Mouse (Mus musculus) heart, embryonic 12.5 days (tissue): ENCODE data around the gene Trcg1. TPM values are rescaled to one million over a fixed set of nuclear protein-coding genes. Genes with fewer than 3 reads are reported as not detected.

Experiments
- ATAC-seq: fragments of 200-750 bp; cut with Nextera tagmentation; 2 replicates; pipeline ENCODE4 v1.8.0; 2017; ENCODE audit warnings: moderate TSS enrichment, moderate library complexity; ENCODE audit not compliant: insufficient number of reproducible peaks, low FRiP score
- H3K27ac ChIP-seq: fragments of 300-500 bp; sonication (generic); 2 replicates; pipeline ENCODE4 v1.5.1; 2016; ENCODE audit warnings: mild to moderate bottlenecking, moderate library complexity; ENCODE audit not compliant: poor library complexity, severe bottlenecking
- H3K27me3 ChIP-seq: fragments of 300-500 bp; sonication (generic); replicated peaks from 2 replicates; pipeline ENCODE4 v1.6.1; 2016; ENCODE audit warnings: mild to moderate bottlenecking, moderate library complexity
- H3K36me3 ChIP-seq: fragments of 300-500 bp; sonication (generic); 2 replicates; pipeline ENCODE4 v1.6.1; 2016; ENCODE audit warnings: mild to moderate bottlenecking, moderate library complexity
- H3K4me1 ChIP-seq: fragments of 300-500 bp; sonication (generic); replicated peaks from 2 replicates; pipeline ENCODE4 v1.6.1; 2016; ENCODE audit warnings: mild to moderate bottlenecking
- H3K4me2 ChIP-seq: fragments of 300-500 bp; sonication (generic); 2 replicates; pipeline ENCODE4 v1.6.1; 2016; ENCODE audit warnings: mild to moderate bottlenecking, moderate library complexity
- H3K4me3 ChIP-seq: fragments of 300-500 bp; sonication (generic); 2 replicates; pipeline ENCODE4 v1.5.1; 2016; ENCODE audit warnings: mild to moderate bottlenecking
- H3K9ac ChIP-seq: fragments of 300-500 bp; sonication (generic); 2 replicates; pipeline ENCODE4 v1.6.1; 2016; ENCODE audit warnings: mild to moderate bottlenecking, moderate library complexity
- H3K9me3 ChIP-seq: fragments of 300-500 bp; sonication (generic); replicated peaks from 2 replicates; pipeline ENCODE4 v1.6.1; 2016; ENCODE audit warnings: mild to moderate bottlenecking, moderate library complexity
- WGBS: fragments of 180-500 bp; shearing (Covaris S2); methylation state at CpG from one replicate; pipeline ENCODE4 v1.1.7; 2016; 5-methylcytosine and 5-hydroxymethylcytosine counted together
- polyA plus RNA-seq: library from polyadenylated mRNA; unstranded; fragments of >200 nt; fragmentation: Nextera tagmentation; extraction: Ambion mirVana; gene quantifications from 2 replicates; pipeline ENCODE4 v1.2.1, GENCODE M21; 2016

Trcg1 gene
- polyA plus RNA-seq, 1 experiment from 2014 or later: not detected

DNA sequence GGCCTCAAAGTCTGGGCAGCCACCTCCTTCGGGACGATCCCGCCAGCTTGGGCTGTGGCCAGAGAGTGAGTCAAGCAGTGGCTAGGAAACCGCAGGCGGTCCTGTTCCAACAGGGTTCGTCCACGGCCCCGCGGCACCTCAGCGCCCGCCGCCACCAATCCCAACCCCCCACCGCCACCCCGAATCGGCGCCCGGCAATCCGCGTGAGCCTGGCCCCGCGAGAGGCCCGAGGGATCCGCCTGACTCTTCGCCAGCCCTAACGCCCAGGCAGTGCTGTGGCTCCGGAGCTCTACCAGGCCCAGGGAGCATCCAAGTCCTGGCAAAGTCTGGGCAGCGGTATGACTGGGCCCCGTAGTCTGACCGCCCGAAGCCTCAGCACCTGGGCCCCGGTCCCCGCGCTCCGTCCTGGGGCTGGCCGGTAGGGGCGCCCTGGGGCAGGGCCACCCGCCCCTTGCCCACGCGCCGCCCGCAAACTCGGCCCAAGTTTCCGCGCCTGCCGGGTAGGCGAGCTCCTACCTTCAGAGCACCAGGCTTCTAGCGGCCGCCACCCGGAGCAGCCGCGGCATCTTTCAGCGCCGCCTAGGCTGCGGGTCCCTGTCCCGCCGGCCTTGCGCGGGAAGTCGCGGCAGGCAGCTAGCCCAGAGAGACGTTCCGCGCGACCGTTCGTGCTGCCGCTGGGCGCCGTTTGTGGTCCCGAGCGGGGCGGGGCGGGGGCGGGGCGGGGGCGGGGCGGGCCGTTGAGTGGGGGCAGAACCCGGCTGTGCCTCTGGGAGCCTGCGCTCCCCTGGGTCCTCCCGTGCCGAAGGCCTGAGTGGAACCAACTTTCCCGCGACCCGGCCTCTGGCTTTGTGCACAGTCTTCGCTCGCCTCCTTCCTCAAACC lies 25.8 kb downstream of the Trcg1 start, which contains the start of gene 1700017B05Rik:
TSS of gene 1700017B05Rik (minus strand) at position 700 of the 882 bp plus-strand sequence.
- peaks cover 18% of the 10 kb centered on the region for H3K36me3 ChIP-seq
- H3K9ac ChIP-seq: peak within 1 kb of the TSS; percentile 95
- H3K27me3 ChIP-seq: no peaks in the 10 kb centered on the region; the same call in 1 of the 2 replicates
- H3K27ac ChIP-seq: peak within 1 kb of the TSS; percentile 71
- no peaks in the 10 kb centered on the region for H3K9me3 ChIP-seq
- peak within 1 kb of the TSS; percentile 91 for H3K4me2 ChIP-seq
- peaks cover 38% of the 10 kb centered on the region for H3K4me1 ChIP-seq
- ATAC-seq: peak; percentile 89
- WGBS: under 1% methylated on average over 77 of the region's 87 CpGs
- H3K4me3 ChIP-seq: peak within 1 kb of the TSS; percentile 79

DNA sequence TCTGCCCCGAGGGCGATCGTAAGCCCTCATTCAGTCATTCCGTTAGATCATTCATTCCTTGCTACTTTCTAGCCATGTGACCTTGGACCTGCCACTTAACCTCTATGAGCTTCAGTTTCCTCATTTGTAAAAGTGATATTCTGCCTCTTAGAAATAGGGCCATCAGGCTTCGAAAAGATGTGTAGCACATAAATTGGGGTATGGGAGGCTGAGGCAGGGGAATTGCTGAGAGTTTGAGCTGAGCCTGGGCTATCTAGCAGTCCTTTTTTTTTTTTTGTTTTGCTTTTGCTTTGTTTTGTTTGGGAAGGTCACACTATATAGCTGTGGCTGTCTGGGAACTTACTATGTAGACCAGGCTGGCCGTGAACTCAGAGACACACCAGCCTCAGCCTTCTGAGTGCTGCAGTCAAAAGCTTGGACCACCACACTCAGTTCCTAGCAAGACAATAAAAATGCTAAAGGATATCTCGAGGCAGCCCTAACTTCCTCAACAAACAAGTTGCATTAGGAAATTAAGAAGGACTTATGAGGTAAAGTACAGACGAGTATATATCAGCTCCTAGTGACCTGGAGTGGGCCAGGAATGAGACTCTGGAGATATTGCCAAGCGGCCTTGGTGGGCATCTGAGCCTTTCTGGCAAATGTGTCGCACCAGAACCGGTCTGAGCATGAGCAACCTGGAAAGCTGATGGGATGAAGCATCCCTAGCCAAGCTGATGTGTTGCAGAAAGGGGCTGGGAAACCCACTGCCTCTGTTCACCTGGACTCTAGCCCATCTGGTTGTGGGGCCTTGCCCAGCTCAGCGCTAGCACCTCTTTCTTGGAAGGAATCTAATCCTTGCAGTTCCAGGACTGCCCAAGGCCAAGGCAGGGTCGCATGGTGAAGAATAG lies 26.7 kb downstream of the Trcg1 start:
- H3K27ac ChIP-seq: peak overlapping the region; percentile 71; the same call in 1 of the 2 replicates
- no peaks in the 10 kb centered on the region for H3K9me3 ChIP-seq
- peaks cover 9% of the 10 kb centered on the region for H3K36me3 ChIP-seq
- H3K27me3 ChIP-seq: no peaks in the 10 kb centered on the region; the same call in 1 of the 2 replicates
- ATAC-seq: no peak
- H3K9ac ChIP-seq: peak overlapping the region; percentile 95
- 53% methylated on average over 13 of the region's 13 CpGs for WGBS
- peaks cover 46% of the 10 kb centered on the region for H3K4me1 ChIP-seq
- peak overlapping the region; percentile 79 for H3K4me3 ChIP-seq
- peak overlapping the region; percentile 91 for H3K4me2 ChIP-seq

DNA sequence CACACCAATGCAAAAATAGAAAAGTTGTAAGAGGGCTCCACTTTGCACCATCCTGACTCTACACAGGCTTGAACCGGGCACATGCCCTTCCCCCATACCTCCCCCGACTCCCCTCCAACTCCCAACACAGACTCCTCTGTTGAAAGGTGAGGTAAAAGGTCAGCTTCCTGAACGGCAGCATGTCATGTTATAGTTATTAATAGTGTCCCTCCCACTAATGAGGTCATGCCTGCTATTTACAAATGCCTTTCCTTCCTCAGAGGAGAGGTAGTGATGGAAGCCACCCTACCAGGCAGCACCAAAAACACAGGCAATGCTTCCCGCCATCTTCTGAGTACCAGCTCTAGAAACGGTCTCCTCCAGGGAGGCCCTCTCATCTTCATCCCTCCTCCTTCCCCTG lies 28.8 kb downstream of the Trcg1 start:
- ATAC-seq: no peak
- Histone ChIP-seq H3K9me3 (no peaks in the 10 kb centered on the region), H3K27ac (no peak overlapping the region), H3K9ac (no peak overlapping the region), H3K27me3 (no peaks in the 10 kb centered on the region; the same call in 1 of the 2 replicates), H3K36me3 (no peaks in the 10 kb centered on the region), H3K4me2 (no peak overlapping the region), H3K4me1 (peaks cover 58% of the 10 kb centered on the region), H3K4me3 (no peak overlapping the region)
- WGBS: 24% methylated on average over 5 of the region's 5 CpGs

DNA sequence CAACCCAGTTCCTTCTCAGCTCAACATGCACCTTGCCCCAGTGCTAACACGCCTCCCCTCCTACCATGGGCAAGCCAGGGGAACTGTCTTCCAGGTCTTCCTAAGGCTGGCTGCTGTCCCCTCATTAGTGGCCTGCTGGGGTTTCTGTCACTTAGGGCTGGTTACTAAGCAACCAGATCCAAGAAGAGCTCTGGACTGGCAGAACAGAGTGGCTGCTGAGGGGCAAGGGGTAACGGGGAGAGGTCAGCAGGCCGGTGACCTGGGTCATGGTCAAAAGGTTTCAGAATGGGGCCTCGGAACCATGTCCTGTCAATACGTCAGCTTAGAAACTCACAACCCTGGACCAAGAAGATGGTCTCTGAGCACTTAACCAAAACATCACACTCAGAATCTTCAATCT lies 31.1 kb downstream of the Trcg1 start:
- H3K27me3 ChIP-seq: peaks cover 2% of the 10 kb centered on the region; the same call in 1 of the 2 replicates
- H3K4me1 ChIP-seq: peaks cover 56% of the 10 kb centered on the region
- no peaks in the 10 kb centered on the region for H3K9me3 ChIP-seq
- no peak overlapping the region for H3K27ac ChIP-seq
- ATAC-seq: no peak
- WGBS: 55% methylated on average over 5 of the region's 5 CpGs
- no peaks in the 10 kb centered on the region for H3K36me3 ChIP-seq
- H3K4me2 ChIP-seq: no peak overlapping the region
- no peak overlapping the region for H3K4me3 ChIP-seq
- H3K9ac ChIP-seq: no peak overlapping the region

DNA sequence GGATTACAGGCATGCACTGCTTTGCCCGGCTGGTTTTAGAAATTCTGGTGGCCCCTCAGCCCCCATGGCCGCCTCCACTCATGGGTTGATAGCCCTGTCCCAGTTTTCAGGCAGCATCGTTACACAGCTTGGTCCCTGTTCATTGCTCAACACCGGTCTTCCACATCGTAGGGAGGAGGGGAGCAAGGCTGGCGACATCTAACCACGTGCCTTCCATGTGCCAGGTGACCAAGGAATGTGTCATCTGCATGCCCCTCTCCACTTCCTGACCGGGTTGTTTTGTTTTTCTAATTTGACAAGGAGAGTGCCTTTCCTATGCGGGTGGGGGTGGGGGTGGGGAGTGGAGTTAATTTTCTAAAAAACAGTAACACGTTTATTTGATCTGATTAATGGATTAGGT lies 31.7 kb downstream of the Trcg1 start:
- H3K9ac ChIP-seq: no peak overlapping the region
- WGBS: 31% methylated on average over 10 of the region's 10 CpGs
- H3K27ac ChIP-seq: no peak overlapping the region

DNA sequence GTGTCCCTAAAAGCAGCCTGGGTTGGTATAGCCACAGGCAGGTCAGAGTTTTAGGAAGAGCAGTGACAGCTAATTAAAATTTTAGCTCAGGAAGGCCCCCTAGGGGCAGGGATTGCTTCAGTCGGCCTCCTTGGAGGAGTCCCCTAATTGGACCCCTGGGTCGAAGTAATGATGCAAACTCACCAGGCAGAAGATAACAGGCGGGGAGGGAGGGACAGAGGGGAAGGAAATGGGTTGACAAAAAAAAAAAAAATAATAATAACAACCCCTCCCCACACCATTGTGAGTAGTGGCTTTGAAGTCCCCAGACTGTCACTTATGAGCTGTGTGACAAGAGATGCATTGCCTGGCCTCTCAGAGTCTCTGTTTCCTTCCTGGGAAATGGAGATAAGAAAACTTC lies 32.2 kb downstream of the Trcg1 start:
- H3K4me2 ChIP-seq: no peak overlapping the region
- H3K27me3 ChIP-seq: peaks cover 5% of the 10 kb centered on the region; the same call in 1 of the 2 replicates
- no peak overlapping the region for H3K27ac ChIP-seq
- ATAC-seq: no peak
- H3K9ac ChIP-seq: no peak overlapping the region
- no peaks in the 10 kb centered on the region for H3K36me3 ChIP-seq
- H3K4me1 ChIP-seq: peaks cover 61% of the 10 kb centered on the region
- no peaks in the 10 kb centered on the region for H3K9me3 ChIP-seq
- WGBS: 15% methylated on average over 3 of the region's 3 CpGs
- H3K4me3 ChIP-seq: no peak overlapping the region

More for the DNA sequence above, 31.7 kb downstream of the Trcg1 start:
- H3K4me3 ChIP-seq: no peak overlapping the region
- H3K4me2 ChIP-seq: no peak overlapping the region
- no peaks in the 10 kb centered on the region for H3K9me3 ChIP-seq
- H3K4me1 ChIP-seq: peaks cover 57% of the 10 kb centered on the region
- ATAC-seq: no peak
- H3K27me3 ChIP-seq: peaks cover 5% of the 10 kb centered on the region; the same call in 1 of the 2 replicates
- H3K36me3 ChIP-seq: no peaks in the 10 kb centered on the region

DNA sequence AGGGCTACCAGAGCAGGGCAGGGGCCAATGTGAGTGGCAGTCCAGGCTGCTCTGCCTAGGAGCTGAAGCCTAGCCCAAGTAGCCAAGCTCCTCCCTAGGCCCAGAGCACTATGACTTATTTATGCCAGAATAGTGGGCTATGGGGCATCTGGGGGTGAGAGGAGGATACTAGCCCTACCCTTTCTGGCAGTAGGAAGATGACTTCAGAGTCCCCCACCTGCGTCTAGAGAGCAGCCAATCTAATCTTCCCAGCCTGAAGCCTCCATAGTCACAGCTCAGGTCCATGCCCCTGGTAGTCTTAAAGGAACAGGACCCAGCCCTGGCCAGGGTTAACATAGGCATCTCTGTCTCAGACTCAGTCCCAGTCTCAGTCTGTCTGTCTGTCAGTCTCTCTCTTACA lies 33.0 kb downstream of the Trcg1 start:
- Histone ChIP-seq H3K27me3 (peaks cover 5% of the 10 kb centered on the region; the same call in 1 of the 2 replicates), H3K4me2 (no peak overlapping the region), H3K27ac (no peak overlapping the region), H3K36me3 (no peaks in the 10 kb centered on the region), H3K9ac (no peak overlapping the region), H3K4me3 (no peak overlapping the region), H3K9me3 (no peaks in the 10 kb centered on the region), H3K4me1 (peaks cover 63% of the 10 kb centered on the region)
- WGBS: 5% methylated on average over 1 of the region's 1 CpGs
- no peak for ATAC-seq

DNA sequence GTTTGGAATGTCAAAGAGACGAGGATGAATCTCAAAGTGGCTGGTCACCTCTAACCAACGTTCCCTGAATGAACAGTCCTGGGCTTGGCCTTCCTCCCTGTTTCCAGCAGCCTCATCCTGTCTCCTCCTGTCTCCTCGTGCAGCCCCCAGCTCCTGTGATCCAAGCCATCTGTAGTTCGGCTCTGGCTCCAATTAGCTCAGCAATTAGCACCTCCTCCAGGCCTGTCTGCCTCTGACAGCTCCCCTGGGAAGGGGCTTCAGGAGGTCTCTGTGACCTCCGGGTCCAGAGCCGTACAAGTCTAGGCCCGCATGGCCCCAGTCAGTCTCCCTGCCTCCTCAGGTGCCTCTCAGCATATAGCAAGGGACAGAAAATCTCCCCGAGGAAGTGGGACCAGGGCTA lies 34.0 kb downstream of the Trcg1 start:
- H3K4me1 ChIP-seq: peaks cover 54% of the 10 kb centered on the region
- 27% methylated on average over 8 of the region's 8 CpGs for whole genome bisulfite sequencing
- H3K36me3 ChIP-seq: no peaks in the 10 kb centered on the region
- ATAC-seq: no peak
- no peak overlapping the region for H3K4me2 ChIP-seq
- no peak overlapping the region for H3K9ac ChIP-seq
- H3K4me3 ChIP-seq: no peak overlapping the region
- no peaks in the 10 kb centered on the region for H3K9me3 ChIP-seq
- H3K27me3 ChIP-seq: peaks cover 11% of the 10 kb centered on the region
- H3K27ac ChIP-seq: no peak overlapping the region

DNA sequence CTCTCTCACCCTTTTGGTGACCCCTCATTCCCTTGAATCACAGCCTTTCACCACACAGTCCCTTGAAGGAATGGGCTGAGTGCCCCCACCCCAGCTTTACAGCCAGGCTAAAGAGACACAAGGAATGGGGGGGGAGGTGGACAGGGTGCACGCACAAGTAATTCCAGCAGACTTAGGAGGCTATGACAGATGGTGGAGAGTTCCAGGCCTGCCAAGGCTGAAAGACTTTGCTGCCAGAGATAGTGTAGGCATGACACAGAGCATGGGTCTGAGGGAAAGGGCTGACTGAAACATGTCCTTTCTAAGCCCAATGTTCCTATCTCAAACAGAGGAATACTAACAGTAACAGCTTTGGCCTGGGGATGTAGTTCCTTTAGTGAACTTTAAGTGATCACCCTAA lies 34.7 kb downstream of the Trcg1 start:
- WGBS: 35% methylated on average over 1 of the region's 1 CpGs
- Histone ChIP-seq H3K36me3 (no peaks in the 10 kb centered on the region), H3K9ac (no peak overlapping the region), H3K27me3 (peaks cover 11% of the 10 kb centered on the region), H3K4me1 (peaks cover 47% of the 10 kb centered on the region), H3K9me3 (no peaks in the 10 kb centered on the region), H3K27ac (no peak overlapping the region), H3K4me3 (no peak overlapping the region), H3K4me2 (no peak overlapping the region)
- ATAC-seq: no peak

DNA sequence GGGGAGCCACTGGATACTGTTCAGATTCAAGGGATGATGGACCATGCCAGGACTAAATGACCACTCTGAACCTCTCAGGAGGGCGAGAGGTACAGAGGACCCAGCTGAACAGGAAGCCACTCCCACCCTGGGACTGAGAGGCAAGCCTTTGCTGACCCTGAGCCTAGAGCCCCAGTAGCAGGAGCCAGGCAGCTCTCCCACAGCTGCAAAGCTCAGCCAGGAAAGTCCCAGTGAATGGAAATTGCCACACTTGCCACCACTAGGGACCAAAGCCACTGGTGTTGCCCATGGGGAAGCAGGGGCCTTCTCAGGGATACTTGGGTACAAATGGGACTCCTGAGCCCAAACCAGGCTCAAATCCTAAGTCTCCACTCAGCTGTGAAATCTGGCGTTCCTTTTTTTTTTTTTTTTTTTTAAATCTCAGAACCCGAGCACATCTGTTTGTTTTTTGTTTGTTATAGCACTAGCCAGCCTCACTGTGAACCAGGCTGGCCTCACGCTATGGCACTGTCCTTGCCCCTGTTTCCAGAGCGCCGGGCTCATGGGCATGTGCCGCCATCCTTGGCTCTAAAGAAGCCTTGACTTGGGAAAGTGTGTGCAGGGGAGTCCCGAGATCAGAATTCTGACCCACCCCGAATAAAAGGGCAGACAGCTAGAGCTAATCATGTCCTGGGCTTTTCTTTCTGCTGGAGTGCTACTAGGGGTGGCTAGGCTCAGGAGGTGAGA lies 35.6 kb downstream of the Trcg1 start:
- ATAC-seq: no peak
- WGBS: 49% methylated on average over 9 of the region's 9 CpGs
- Histone ChIP-seq H3K4me2 (no peak overlapping the region), H3K9me3 (no peaks in the 10 kb centered on the region), H3K27me3 (peaks cover 11% of the 10 kb centered on the region), H3K4me1 (peaks cover 47% of the 10 kb centered on the region), H3K27ac (no peak overlapping the region), H3K4me3 (no peak overlapping the region), H3K36me3 (no peaks in the 10 kb centered on the region), H3K9ac (no peak overlapping the region)
